ENCODE assay signal across 15 mouse cellular contexts in genomic region chr6:108664533-108665150, GRCm38 (mm10). TPM values are rescaled to one million over a fixed set of nuclear protein-coding genes. Genes with fewer than 3 reads are reported as not detected.
A peak's percentile ranks its signal among the peaks of the same experiment; 100 is the strongest.
DNase-seq lines count a peak whose midpoint lies in the region; ATAC-seq lines count a peak whose summit lies in the region.
"Had no signal": no experiment of that assay in that cellular context is flagged by ENCODE, and none has a peak within 500 bp of the region (broad histone marks: within the 10 kb centered on the region; RNA-seq: fewer than 3 reads in every experiment).

No protein-coding gene starts in this region.

- no peaks in the 10 kb centered on the region for H3K9me3 ChIP-seq in kidney, embryonic 16.5 days (ENCODE audit: low read length)
- no peaks in the 10 kb centered on the region for H3K9me3 ChIP-seq in intestine, embryonic 15.5 days
- H3K9me3 ChIP-seq in hindbrain, embryonic 10.5 days: no peaks in the 10 kb centered on the region
- H3K9me3 ChIP-seq: forebrain, embryonic 15.5 days; hindbrain, embryonic 12.5 days had no signal

- H3K27ac ChIP-seq in kidney, embryonic 16.5 days (ENCODE audit: low read length): no peak overlapping the region
- H3K27ac ChIP-seq in intestine, embryonic 15.5 days: no peak overlapping the region; the same call in 1 of the 2 replicates
- no peak overlapping the region for H3K27ac ChIP-seq in hindbrain, embryonic 10.5 days
- H3K27ac ChIP-seq: forebrain, embryonic 15.5 days; hindbrain, embryonic 12.5 days; macrophage had no signal

- peaks cover 24% of the 10 kb centered on the region for H3K4me1 ChIP-seq in kidney, embryonic 16.5 days (ENCODE audit: insufficient read depth, low read length)
- peaks cover 28% of the 10 kb centered on the region for H3K4me1 ChIP-seq in intestine, embryonic 15.5 days (replicated peaks)
- peaks cover 33% of the 10 kb centered on the region for H3K4me1 ChIP-seq in hindbrain, embryonic 10.5 days (replicated peaks)

- peaks cover 18% of the 10 kb centered on the region for H3K36me3 ChIP-seq in kidney, embryonic 16.5 days (ENCODE audit: insufficient read depth, low read length)
- peaks cover 12% of the 10 kb centered on the region for H3K36me3 ChIP-seq in intestine, embryonic 15.5 days
- H3K36me3 ChIP-seq in hindbrain, embryonic 10.5 days: peaks cover 5% of the 10 kb centered on the region; the same call in 1 of the 2 replicates
- H3K36me3 ChIP-seq: forebrain, embryonic 15.5 days had no signal

- no peak for ATAC-seq in kidney, embryonic 16.5 days (ENCODE audit: low FRiP score, low TSS enrichment)
- ATAC-seq in intestine, embryonic 15.5 days: no peak
- ATAC-seq: forebrain, embryonic 15.5 days had no signal

- H3K27me3 ChIP-seq in kidney, embryonic 16.5 days (ENCODE audit: insufficient read depth, low read length): no peaks in the 10 kb centered on the region; the same call in 1 of the 2 replicates
- H3K27me3 ChIP-seq in intestine, embryonic 15.5 days (replicated peaks): no peaks in the 10 kb centered on the region
- peaks cover 84% of the 10 kb centered on the region for H3K27me3 ChIP-seq in hindbrain, embryonic 10.5 days (ENCODE audit: insufficient read depth, poor library complexity, severe bottlenecking)
- H3K27me3 ChIP-seq: forebrain, embryonic 15.5 days had no signal

- no peak overlapping the region for H3K4me2 ChIP-seq in kidney, embryonic 16.5 days (replicated peaks; ENCODE audit: low read depth, low read length)
- peak overlapping the region; percentile 14; the same call in 1 of the 2 replicates for H3K4me2 ChIP-seq in intestine, embryonic 15.5 days (replicated peaks)
- H3K4me2 ChIP-seq: forebrain, embryonic 15.5 days; hindbrain, embryonic 12.5 days had no signal

- H3K4me3 ChIP-seq in kidney, embryonic 16.5 days (ENCODE audit: low read length): no peak overlapping the region
- H3K4me3 ChIP-seq in intestine, embryonic 15.5 days (replicated peaks): 0 out of 2 replicates have a peak overlapping the region, but pooled peaks have one; percentile 2
- H3K4me3 ChIP-seq in hindbrain, embryonic 10.5 days: no peak overlapping the region
- H3K4me3 ChIP-seq: forebrain, embryonic 15.5 days; hindbrain, embryonic 12.5 days had no signal

- peak; percentile 19 for DNase-seq in cerebellum, adult 9-10 months
- DNase-seq in cerebellum, adult 11 months: no peak
- DNase-seq in kidney, adult 9 months: peak; percentile 44
- peak; percentile 30 for DNase-seq in 3134 (ENCODE audit: extremely low read depth, insufficient read length, low spot score)
- no peak for DNase-seq in hindbrain, embryonic 10.5 days (ENCODE audit: low spot score)
- DNase-seq in spleen, postnatal 10 days (ENCODE audit: low spot score in 2 of 2): no peak
- DNase-seq: cerebellum, postnatal 36 days; gastrocnemius, postnatal 25 days; right cerebral cortex, adult 18-20 months; thymus, adult 2 months had no signal

- no peak overlapping the region for H3K9ac ChIP-seq in kidney, embryonic 16.5 days (replicated peaks; ENCODE audit: low read length)
- H3K9ac ChIP-seq in intestine, embryonic 15.5 days: no peak overlapping the region
- H3K9ac ChIP-seq: forebrain, embryonic 15.5 days; hindbrain, embryonic 12.5 days had no signal

- 81% methylated on average over 24 of the region's 24 CpGs for WGBS in kidney, embryonic 16.5 days
- WGBS in intestine, embryonic 15.5 days: 89% methylated on average over 24 of the region's 24 CpGs
- 83% methylated on average over 24 of the region's 24 CpGs for WGBS in hindbrain, embryonic 10.5 days

RNA-seq across cellular contexts. Expression of gene Bhlhe40, which starts 4.2 kb away (rescaled TPM):
- polyA plus RNA-seq in kidney, embryonic 16.5 days (2015; fragmentation: Nextera tagmentation; extraction: Ambion mirVana): 16.8 and 18.5 TPM in 2 replicates
- 46.4 and 50.1 TPM in 2 replicates for polyA plus RNA-seq in intestine, embryonic 15.5 days (2015; fragmentation: Nextera tagmentation; extraction: Ambion mirVana)
- 1.7 and 1.9 TPM in 2 replicates for polyA plus RNA-seq in hindbrain, embryonic 10.5 days (2016; fragmentation: Nextera tagmentation; extraction: Ambion mirVana)

Comparison
In these comparisons a context has a peak if more than half of its experiments do, and no peak if none do; other contexts are left out.
1. DNase-seq: peak in cerebellum, adult 9-10 months (single experiment), kidney, adult 9 months (single experiment) and 3134 (single experiment); none in cerebellum, adult 11 months (single experiment), hindbrain, embryonic 10.5 days (single experiment) and spleen, postnatal 10 days (0 of 2).